Mouse (Mus musculus) lung, adult 2 months (tissue): ENCODE results near the gene B430306N03Rik. TPM values are rescaled to one million over a fixed set of nuclear protein-coding genes. Genes with fewer than 3 reads are reported as not detected.

Experiments
- DNase-seq: peaks from one replicate; pipeline ENCODE4 v3.0.0; 2022
- H3K4me1 ChIP-seq: fragments of 200-500 bp; 2 replicates; pipeline ENCODE4 v1.6.1; 2011; ENCODE audit warnings: low read length; ENCODE audit not compliant: control insufficient read depth, insufficient read depth
- H3K4me3 ChIP-seq: fragments of 200-500 bp; replicated peaks from 2 replicates; pipeline ENCODE3; 2011; ENCODE audit warnings: low read depth, mild to moderate bottlenecking, control low read depth, low read length; ENCODE audit errors: extremely low read depth
- CTCF ChIP-seq: fragments of 200-500 bp; IDR thresholded peaks from 2 replicates; pipeline ENCODE4 v1.5.1; 2011; ENCODE audit warnings: mild to moderate bottlenecking, low read length, control low read depth; ENCODE audit not compliant: insufficient read depth
- POLR2A ChIP-seq: fragments of 200-500 bp; IDR thresholded peaks from 2 replicates; pipeline ENCODE4 v1.6.1; 2011; ENCODE audit warnings: low read depth, mild to moderate bottlenecking, control low read depth, low read length, borderline replicate concordance; ENCODE audit errors: extremely low read depth
- WGBS: fragments of 180-500 bp; shearing (Covaris S2); methylation state at CpG from one replicate; pipeline ENCODE4 v1.1.7; 2018; 5-methylcytosine and 5-hydroxymethylcytosine counted together
- polyA plus RNA-seq: library from polyadenylated mRNA; depleted of rRNA; stranded (reverse); fragments of >200 nt; gene quantifications from 2 replicates; pipeline ENCODE4 v1.2.3, GENCODE M21; 2012

B430306N03Rik gene
- polyA plus RNA-seq, 1 experiment = 1.8 TPM

DNA sequence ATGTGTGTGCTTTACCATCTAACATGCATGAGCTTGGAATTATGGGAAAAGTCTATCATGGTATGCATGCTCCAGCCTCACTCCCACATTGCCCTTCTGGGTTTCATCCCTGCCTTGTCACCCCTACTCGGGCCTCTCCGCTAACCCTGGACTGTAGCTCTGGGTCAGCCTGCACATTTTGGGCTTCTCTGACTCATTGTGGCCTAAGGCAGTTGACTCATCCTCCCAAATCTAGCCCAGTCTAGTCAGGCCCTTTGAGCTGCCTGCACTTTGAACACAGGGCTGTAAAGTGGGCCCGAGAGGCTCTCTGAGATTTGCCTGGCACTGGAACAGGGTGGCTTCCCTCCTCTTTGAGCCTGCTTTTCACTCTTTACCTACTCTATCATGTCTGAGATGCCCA lies 39.9 kb downstream of the B430306N03Rik start:
- Histone ChIP-seq H3K4me1 (no peaks in the 10 kb centered on the region), H3K4me3 (no peak overlapping the region)
- DNase-seq = no peak
- WGBS = 91% methylated on average over 3 of the region's 3 CpGs
- TF ChIP-seq CTCF = no peak
- TF ChIP-seq POLR2A = no peak

GRCm38 (mm10) chr17:48357892-48358291 lies 42.0 kb downstream of the B430306N03Rik start:
- TF ChIP-seq POLR2A = no peak
- Histone ChIP-seq H3K4me1 (no peaks in the 10 kb centered on the region), H3K4me3 (no peak overlapping the region)
- 47% methylated on average over 2 of the region's 2 CpGs for WGBS
- no peak for DNase-seq

DNA sequence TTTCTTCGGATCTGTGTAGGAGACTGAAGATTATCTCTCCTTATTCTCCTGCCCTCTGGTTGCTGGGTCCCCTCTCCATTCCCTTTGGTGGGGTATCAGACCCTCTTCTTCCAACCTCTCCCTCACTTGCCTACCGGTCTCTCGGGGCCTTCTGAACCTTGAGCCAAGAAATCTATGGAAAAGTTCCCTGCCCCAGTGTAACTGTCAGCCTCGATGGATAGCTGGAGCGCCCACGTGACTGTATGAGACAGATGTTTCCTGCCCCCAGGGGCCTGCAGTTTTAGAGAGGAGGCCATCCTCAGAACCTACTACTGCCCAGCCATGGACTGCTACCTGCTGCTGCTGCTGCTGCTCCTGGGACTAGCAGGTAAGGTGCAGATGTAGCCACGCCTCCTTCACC lies 43.7 kb downstream of the B430306N03Rik start, which contains the start of gene Treml1:
Treml1 (plus strand) TSS at position 301 of the 400 bp plus-strand sequence.
- no peak for TF ChIP-seq POLR2A
- TF ChIP-seq CTCF = no peak
- WGBS = 49% methylated on average over 7 of the region's 7 CpGs

DNA sequence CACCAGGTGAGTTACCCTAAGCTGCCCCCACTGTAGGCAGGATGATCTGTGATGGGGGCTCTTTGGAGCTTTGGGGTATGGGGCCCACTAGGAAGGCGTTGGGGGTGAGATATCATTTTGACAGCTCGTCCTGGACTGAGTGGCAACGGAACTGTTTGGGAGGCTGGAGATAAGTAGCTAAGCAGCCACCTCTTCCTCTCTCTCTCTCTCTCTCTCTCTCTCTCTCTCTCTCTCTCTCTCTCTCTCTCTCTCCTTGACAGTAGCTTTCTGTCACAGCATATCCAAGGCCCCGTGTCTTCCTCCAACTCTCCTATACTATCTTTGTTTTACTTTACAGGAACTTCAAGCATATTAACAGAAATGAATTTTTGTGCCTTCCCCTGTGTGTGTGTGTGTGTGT lies 44.5 kb downstream of the B430306N03Rik start:
- no peaks in the 10 kb centered on the region; the same call in 1 of the 2 replicates for H3K4me1 ChIP-seq
- DNase-seq = no peak
- TF ChIP-seq CTCF (no peak), POLR2A (no peak)
- 26% methylated on average over 4 of the region's 4 CpGs for WGBS
- H3K4me3 ChIP-seq = no peak overlapping the region

More for the DNA sequence above, 43.7 kb downstream of the B430306N03Rik start, which contains the start of gene Treml1:
- no peak within 1 kb of the TSS for H3K4me3 ChIP-seq
- DNase-seq = no peak
- H3K4me1 ChIP-seq = no peaks in the 10 kb centered on the region

DNA sequence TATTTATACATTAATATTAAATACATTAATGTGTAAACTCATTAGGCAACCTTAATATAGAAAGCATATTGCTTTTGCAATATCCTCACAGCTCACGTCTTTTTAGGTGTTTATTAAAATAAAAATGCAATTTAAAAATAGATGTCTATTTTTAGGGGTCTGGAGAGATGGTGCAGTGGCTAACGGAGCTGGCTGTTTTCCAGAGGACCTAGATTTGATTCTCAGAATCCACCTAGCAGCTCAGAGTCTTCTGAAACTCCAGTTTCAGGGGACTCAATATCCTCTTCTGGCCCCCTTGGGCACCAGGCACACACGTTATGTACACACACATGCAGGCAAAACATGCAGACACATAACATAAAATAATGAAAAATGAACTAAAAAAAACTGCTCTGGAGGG lies 46.4 kb downstream of the B430306N03Rik start:
- WGBS = 49% methylated on average over 3 of the region's 3 CpGs
- TF ChIP-seq POLR2A = no peak
- TF ChIP-seq CTCF = no peak
- Histone ChIP-seq H3K4me3 (no peak overlapping the region), H3K4me1 (no peaks in the 10 kb centered on the region; the same call in 1 of the 2 replicates)
- no peak for DNase-seq

- DNase-seq = no peak
- H3K4me3 ChIP-seq = no peak overlapping the region
- TF ChIP-seq CTCF (no peak), POLR2A (no peak)
- H3K4me1 ChIP-seq = no peaks in the 10 kb centered on the region; the same call in 1 of the 2 replicates
- WGBS = 77% methylated on average over 8 of the region's 8 CpGs
Measured at GRCm38 (mm10) chr17:48362966-48363365, 47.0 kb downstream of the B430306N03Rik start.

DNA sequence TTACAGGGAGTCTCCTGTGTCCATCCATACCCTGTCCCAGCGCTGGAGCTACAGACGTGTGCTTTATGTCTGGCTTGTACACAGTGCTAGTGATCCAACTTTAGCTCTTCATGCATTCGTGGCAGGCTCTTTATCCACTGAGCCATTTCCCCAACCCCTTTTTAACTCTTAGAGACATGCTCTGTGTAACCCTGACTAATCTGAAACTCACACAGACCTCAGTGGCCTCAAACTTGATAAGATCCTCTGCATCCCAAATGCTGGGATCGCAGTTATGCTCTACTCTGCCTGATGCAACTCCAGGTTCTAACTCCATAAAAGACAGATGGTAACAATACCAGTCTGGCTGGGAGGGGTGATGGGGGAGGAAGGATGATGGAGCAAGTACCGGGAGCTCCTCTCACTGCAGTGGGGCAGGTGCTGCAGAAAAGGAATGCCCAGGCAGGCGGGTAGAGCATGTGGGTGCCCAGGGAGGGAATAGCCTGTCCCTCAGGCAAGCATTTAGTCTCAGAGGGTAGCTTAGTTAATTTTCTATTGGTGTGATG lies 47.6 kb downstream of the B430306N03Rik start:
- TF ChIP-seq CTCF (no peak), POLR2A (no peak)
- Histone ChIP-seq H3K4me1 (no peaks in the 10 kb centered on the region; the same call in 1 of the 2 replicates), H3K4me3 (no peak overlapping the region)
- no peak for DNase-seq
- WGBS = 72% methylated on average over 6 of the region's 6 CpGs

DNA sequence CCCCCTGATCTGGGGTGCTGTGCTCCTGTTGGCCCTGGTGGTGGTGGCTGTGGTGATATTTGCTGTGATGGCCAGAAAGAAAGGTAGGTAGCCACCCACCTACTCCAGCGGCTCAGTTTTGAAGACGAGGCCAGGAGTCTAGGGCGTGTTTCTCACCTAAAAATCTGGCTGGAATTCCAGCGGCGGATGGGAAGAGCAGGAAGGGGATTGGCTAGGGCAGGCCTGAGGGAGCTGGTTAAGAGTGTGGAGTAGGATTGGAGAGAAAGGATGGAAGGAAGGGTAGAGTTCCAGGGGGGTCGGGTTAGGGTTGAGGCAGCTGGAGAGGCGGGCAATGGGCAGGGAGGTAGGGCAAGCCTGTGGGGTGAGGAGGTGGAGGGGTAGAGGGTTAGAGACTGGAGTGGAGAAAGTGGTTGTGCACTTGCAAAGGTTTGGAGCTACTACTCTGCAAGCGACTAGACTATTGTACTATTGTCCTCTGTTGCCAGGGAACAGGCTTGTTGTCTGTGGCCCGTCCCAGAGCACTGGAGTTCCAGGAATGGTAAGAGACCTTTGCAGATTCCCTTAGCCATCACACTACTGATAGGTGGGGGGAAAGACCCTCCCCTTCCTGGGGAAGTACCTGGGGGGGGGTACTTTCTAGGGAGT lies 49.7 kb downstream of the B430306N03Rik start:
- Histone ChIP-seq H3K4me3 (no peak overlapping the region), H3K4me1 (no peaks in the 10 kb centered on the region; the same call in 1 of the 2 replicates)
- TF ChIP-seq POLR2A (no peak), CTCF (no peak)
- DNase-seq = no peak
- 78% methylated on average over 9 of the region's 9 CpGs for WGBS

DNA sequence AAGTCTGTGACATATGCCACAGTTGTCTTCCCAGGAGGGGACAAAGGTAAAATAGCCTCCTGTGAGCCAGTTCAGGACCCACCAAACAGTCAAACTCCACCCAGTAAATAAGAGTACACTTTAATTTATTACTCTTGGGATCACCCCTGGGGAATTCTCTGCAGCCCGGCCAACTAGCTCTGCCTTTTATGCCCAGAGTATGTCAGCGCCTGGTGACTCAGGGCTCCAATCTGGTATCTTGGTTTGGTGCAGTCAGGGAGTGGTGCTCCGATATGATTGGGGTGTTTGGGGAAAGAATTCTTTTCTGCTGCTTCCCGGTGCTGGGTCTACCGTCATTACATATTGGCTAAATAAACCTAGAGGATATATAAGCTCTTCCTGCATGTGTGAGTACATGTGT lies 50.9 kb downstream of the B430306N03Rik start:
- no peak for TF ChIP-seq CTCF
- DNase-seq = no peak
- Histone ChIP-seq H3K4me3 (no peak overlapping the region), H3K4me1 (no peaks in the 10 kb centered on the region; the same call in 1 of the 2 replicates)
- 81% methylated on average over 5 of the region's 5 CpGs for WGBS

- DNase-seq = no peak
- Histone ChIP-seq H3K4me1 (no peaks in the 10 kb centered on the region), H3K4me3 (no peak overlapping the region)
- no peak for TF ChIP-seq CTCF
- no peak for TF ChIP-seq POLR2A
Measured at GRCm38 (mm10) chr17:48371621-48372020, 55.7 kb downstream of the B430306N03Rik start.
